Mouse (Mus musculus) MEL (cell line): Measurements from ENCODE around the gene Mmp25. TPM values are rescaled to one million over a fixed set of nuclear protein-coding genes. Genes with fewer than 3 reads are reported as not detected.

Experiments
- DNase-seq: peaks from one replicate; pipeline ENCODE4 v3.0.0; 2011; ENCODE audit warnings: low read depth, low spot score
- H3K27ac ChIP-seq: 2 replicates; pipeline ENCODE4 v1.5.1; 2012; ENCODE audit warnings: low read depth, mild to moderate bottlenecking, control low read depth, low read length, moderate library complexity; ENCODE audit not compliant: control insufficient read depth
- H3K27me3 ChIP-seq, 2 experiments: fragments of 150-350 bp in 1 of 2; sonication (generic) in 1 of 2; 2 replicates each; pipeline ENCODE4 v1.6.1; 2012; ENCODE audit warnings: low read length in 2 of 2, mild to moderate bottlenecking in 2 of 2, improper control_type of control experiment in 1 of 2, moderate library complexity in 1 of 2; ENCODE audit not compliant: insufficient read depth in 2 of 2, control insufficient read depth in 1 of 2
- H3K36me3 ChIP-seq, 2 experiments: 2 replicates each; pipeline ENCODE4 v1.6.1; 2012 to 2014; ENCODE audit warnings: low read length in 2 of 2, improper control_type of control experiment in 1 of 2, inconsistent platforms in 1 of 2, mild to moderate bottlenecking in 1 of 2; ENCODE audit not compliant: insufficient read depth in 2 of 2, control insufficient read depth in 1 of 2
- H3K4me1 ChIP-seq, 2 experiments: fragments of 150-350 bp in 1 of 2; sonication (generic) in 1 of 2; 2 replicates each; pipeline ENCODE4 v1.6.1; 2012; ENCODE audit warnings: low read length in 2 of 2, improper control_type of control experiment in 1 of 2, mild to moderate bottlenecking in 1 of 2; ENCODE audit not compliant: insufficient read depth in 2 of 2, control insufficient read depth in 1 of 2
- H3K4me3 ChIP-seq, 2 experiments: fragments of 150-350 bp in 1 of 2; sonication (generic) in 1 of 2; 2 replicates each; pipeline ENCODE4 v1.5.1; 2012; ENCODE audit warnings: low read depth in 2 of 2, low read length in 2 of 2, mild to moderate bottlenecking in 2 of 2, moderate library complexity in 2 of 2, control low read depth in 1 of 2, improper control_type of control experiment in 1 of 2; ENCODE audit not compliant: control insufficient read depth in 1 of 2, insufficient read depth in 1 of 2
- H3K79me2 ChIP-seq: 2 replicates; pipeline ENCODE4 v1.6.1; 2012; ENCODE audit warnings: mild to moderate bottlenecking, low read length, moderate library complexity; ENCODE audit not compliant: control insufficient read depth, poor library complexity, insufficient read depth
- H3K9ac ChIP-seq: 2 replicates; pipeline ENCODE4 v1.6.1; 2012; ENCODE audit warnings: low read depth, mild to moderate bottlenecking, control low read depth, low read length, moderate library complexity; ENCODE audit not compliant: control insufficient read depth, poor library complexity, severe bottlenecking
- H3K9me3 ChIP-seq: fragments of 150-350 bp; sonication (generic); replicated peaks from 2 replicates; pipeline ENCODE4 v1.6.1; 2012; ENCODE audit warnings: mild to moderate bottlenecking, low read length, improper control_type of control experiment, moderate library complexity; ENCODE audit not compliant: insufficient read depth
- E2F4 ChIP-seq: IDR thresholded peaks from 2 replicates; pipeline ENCODE4 v1.6.1; 2011; ENCODE audit warnings: low read depth, low read length, improper control_type of control experiment, borderline replicate concordance
- ELF1 ChIP-seq: IDR thresholded peaks from 2 replicates; pipeline ENCODE4 v1.6.1; 2014; ENCODE audit warnings: low read depth, mild to moderate bottlenecking, inconsistent platforms, low read length, improper control_type of control experiment, moderate library complexity
- GABPA ChIP-seq: IDR thresholded peaks from 2 replicates; pipeline ENCODE4 v1.6.1; 2012; ENCODE audit warnings: low read depth, mild to moderate bottlenecking, inconsistent platforms, low read length, improper control_type of control experiment, moderate library complexity
- GATA1 ChIP-seq: IDR thresholded peaks from 2 replicates; pipeline ENCODE4 v1.6.1; 2011; ENCODE audit warnings: low read depth, low read length, improper control_type of control experiment
- KAT2A ChIP-seq: conservative IDR thresholded peaks from 2 replicates; pipeline ENCODE4 v1.6.1; 2012; ENCODE audit warnings: low read depth, low read length, improper control_type of control experiment, inconsistent platforms
- NRF1 ChIP-seq: IDR thresholded peaks from 2 replicates; pipeline ENCODE4 v1.6.1; 2014; ENCODE audit warnings: low read depth, mild to moderate bottlenecking, inconsistent platforms, low read length, improper control_type of control experiment, moderate library complexity; ENCODE audit not compliant: poor library complexity, insufficient read depth, severe bottlenecking
- RCOR1 ChIP-seq: IDR thresholded peaks from 2 replicates; pipeline ENCODE4 v1.6.1; 2012; ENCODE audit warnings: low read depth, mild to moderate bottlenecking, inconsistent platforms, low read length, improper control_type of control experiment
- SIN3A ChIP-seq: IDR thresholded peaks from 2 replicates; pipeline ENCODE4 v1.6.1; 2012; ENCODE audit warnings: low read length, improper control_type of control experiment, inconsistent platforms
- SMC3 ChIP-seq: IDR thresholded peaks from 2 replicates; pipeline ENCODE4 v1.6.1; 2011; ENCODE audit warnings: low read depth, low read length, improper control_type of control experiment
- TAL1 ChIP-seq: IDR thresholded peaks from 2 replicates; pipeline ENCODE4 v1.6.1; 2012; ENCODE audit warnings: mild to moderate bottlenecking, inconsistent platforms, low read length, moderate library complexity, mixed read lengths
- polyA plus RNA-seq, 2 experiments: library from polyadenylated mRNA; stranded (reverse) in 1 of 2; unstranded in 1 of 2; fragments of >175 nt in 1 of 2; fragments of >200 nt in 1 of 2; gene quantifications; 2 replicates each; pipeline versions ENCODE4 v1.2.1 to v1.2.4; 2012; ENCODE audit warnings: low replicate concordance in 2 of 2, low read depth in 1 of 2; ENCODE audit not compliant: insufficient read length in 2 of 2, insufficient read depth in 1 of 2, missing spikeins in 1 of 2
- total RNA-seq: library from RNA; depleted of rRNA; stranded (reverse); fragments of 300-350 nt; gene quantifications from 2 replicates; pipeline ENCODE4 v1.2.3, GENCODE M21; 2012; rRNA removed

The Mmp25 gene
- total RNA-seq: 0.03 TPM in 1 of 2 replicates, not detected in the other
- under 1 TPM in 1 of 2 experiments, not detected in 1; 0.01 TPM for polyA plus RNA-seq

DNA sequence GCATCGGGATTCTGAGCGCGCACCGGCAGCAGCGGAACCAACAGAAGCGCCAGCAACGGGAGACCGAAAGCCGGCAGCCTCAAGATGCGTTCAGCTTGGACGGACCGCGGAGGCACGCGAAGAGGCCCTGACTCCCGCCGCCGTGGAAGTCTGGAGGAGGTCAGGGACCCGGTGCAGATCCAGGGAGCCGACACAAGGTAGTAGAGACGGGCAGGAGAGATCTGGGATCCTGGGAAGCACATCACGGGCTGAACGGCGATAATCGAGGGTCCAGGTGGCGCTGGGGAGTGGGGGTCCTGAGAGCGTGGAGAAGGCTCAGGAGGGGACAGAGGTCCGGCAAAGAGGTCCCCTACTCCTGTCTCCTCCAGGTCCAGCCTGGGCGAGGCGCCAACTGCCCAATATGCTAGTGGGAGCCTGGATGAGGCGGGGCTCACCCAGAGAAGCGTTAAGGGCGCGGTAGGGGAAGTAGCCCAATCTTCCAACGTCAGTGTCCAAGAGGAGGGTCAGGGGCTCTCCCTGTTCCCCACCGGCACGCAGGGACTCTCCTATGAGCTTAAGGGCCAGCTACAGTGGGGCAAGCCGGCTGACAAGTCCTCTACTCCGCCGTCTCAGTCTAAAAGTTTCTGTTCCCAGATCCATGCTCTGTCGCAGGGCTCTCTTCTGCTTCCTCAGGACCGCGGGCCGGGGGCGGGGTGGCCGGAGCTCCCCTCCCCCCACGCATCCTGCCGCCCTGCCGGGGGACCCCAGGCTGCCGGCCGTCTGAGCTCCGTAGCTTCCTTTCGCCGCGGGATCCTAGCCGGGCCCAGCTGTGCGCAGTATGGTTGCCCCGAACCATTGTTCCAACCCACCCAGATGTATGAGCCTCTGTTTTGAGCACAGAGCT is at the start of gene Mmp25:
Gene Mmp25, minus strand, starts transcription at position 665 of the 883 bp plus-strand sequence.
- H3K27ac ChIP-seq: no peak within 1 kb of the TSS
- H3K36me3 ChIP-seq: no peaks in the 10 kb centered on the region
- no peak for TF ChIP-seq ELF1
- TF ChIP-seq, all 39 proteins: peak for 0
- H3K27me3 ChIP-seq: peaks cover 2 to 5% of the 10 kb centered on the region in 2 experiments; a peak in 2 of 4 replicates
- H3K9me3 ChIP-seq: no peaks in the 10 kb centered on the region
- no peaks in the 10 kb centered on the region for H3K4me1 ChIP-seq
- H3K4me3 ChIP-seq: no peak within 1 kb of the TSS
- no peak within 1 kb of the TSS for H3K9ac ChIP-seq
- DNase-seq: no peak
- H3K79me2 ChIP-seq: no peaks in the 10 kb centered on the region

DNA sequence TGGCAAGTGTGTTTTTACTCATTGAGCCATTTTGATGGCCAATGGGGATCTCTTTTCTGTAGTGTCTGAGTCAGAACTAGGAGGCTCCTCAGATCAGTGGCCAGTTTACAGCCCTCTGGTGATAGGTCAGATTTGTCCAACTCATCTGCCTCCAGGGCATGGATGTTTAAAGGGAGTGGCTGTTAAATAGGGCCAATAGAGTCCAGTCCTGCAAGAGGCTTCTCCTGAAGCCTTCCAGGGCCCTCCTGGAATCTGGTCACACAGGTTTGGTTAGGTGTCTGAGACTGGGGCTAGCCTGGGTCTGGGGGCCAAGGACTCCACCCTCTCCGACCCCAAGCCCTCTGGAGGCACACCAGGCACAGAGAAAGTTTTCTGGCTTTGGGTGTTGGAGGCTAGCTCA is 49.4 kb upstream of the Mmp25 start:
- Histone ChIP-seq H3K27ac (no peak overlapping the region), H3K36me3 (peaks cover 0 to 2% of the 10 kb centered on the region in 2 experiments; a peak in 2 of 4 replicates), H3K9ac (no peak overlapping the region), H3K27me3 (no peaks in the 10 kb centered on the region), H3K4me3 (no peak overlapping the region), H3K79me2 (no peaks in the 10 kb centered on the region; the same call in 1 of the 2 replicates), H3K9me3 (no peaks in the 10 kb centered on the region)
- no peak for DNase-seq
- TF ChIP-seq SMC3: no peak
- no peak for TF ChIP-seq SIN3A
- no peak for TF ChIP-seq NRF1
- no peak for TF ChIP-seq GATA1
- TF ChIP-seq RCOR1: no peak
- no peak for TF ChIP-seq GABPA
- no peak for TF ChIP-seq TAL1
- TF ChIP-seq KAT2A: no peak
- no peak for TF ChIP-seq E2F4
- no peak for TF ChIP-seq ELF1
- TF ChIP-seq, all 39 proteins: peak for 0
- H3K4me1 ChIP-seq: peaks cover 5 to 7% of the 10 kb centered on the region in 2 experiments; a peak in 3 of 4 replicates
